ENCODE assay signal across 9 mouse cellular contexts in genomic region chr7:34718651-34719050, GRCm38 (mm10).
DNase-seq lines count a peak whose midpoint lies in the region; ATAC-seq and TF ChIP-seq lines count a peak whose summit lies in the region.
"Had no signal": no experiment of that assay in that cellular context is flagged by ENCODE, and none has a peak within 500 bp of the region (broad histone marks: within the 10 kb centered on the region; RNA-seq: fewer than 3 reads in every experiment).

No protein-coding gene starts in this region.

- no peak overlapping the region for H3K4me2 ChIP-seq in midbrain, postnatal 0 days (ENCODE audit: low read depth, low read length, poor library complexity, severe bottlenecking)
- H3K4me2 ChIP-seq in heart, embryonic 16.5 days (ENCODE audit: low read depth, low read length), result no peak overlapping the region
- H3K4me2 ChIP-seq: embryonic facial prominence, embryonic 12.5 days had no signal

- H3K36me3 ChIP-seq in midbrain, embryonic 10.5 days, result no peaks in the 10 kb centered on the region
- H3K36me3 ChIP-seq in midbrain, postnatal 0 days (ENCODE audit: insufficient read depth, low read length), result no peaks in the 10 kb centered on the region
- no peaks in the 10 kb centered on the region for H3K36me3 ChIP-seq in heart, embryonic 16.5 days (ENCODE audit: control insufficient read depth, insufficient read depth)
- H3K36me3 ChIP-seq: embryonic facial prominence, embryonic 12.5 days had no signal

- H3K4me3 ChIP-seq in midbrain, embryonic 10.5 days, result no peak overlapping the region
- H3K4me3 ChIP-seq in midbrain, postnatal 0 days (ENCODE audit: low read depth, low read length), result no peak overlapping the region
- H3K4me3 ChIP-seq in heart, embryonic 16.5 days (ENCODE audit: low read length), result no peak overlapping the region
- H3K4me3 ChIP-seq: embryonic facial prominence, embryonic 12.5 days had no signal

- no peaks in the 10 kb centered on the region for H3K9me3 ChIP-seq in midbrain, embryonic 10.5 days (replicated peaks)
- no peaks in the 10 kb centered on the region for H3K9me3 ChIP-seq in midbrain, postnatal 0 days (ENCODE audit: low read length)
- no peaks in the 10 kb centered on the region for H3K9me3 ChIP-seq in heart, embryonic 16.5 days (replicated peaks; ENCODE audit: control insufficient read depth, low read length)
- H3K9me3 ChIP-seq: embryonic facial prominence, embryonic 12.5 days had no signal

- peaks cover 64% of the 10 kb centered on the region for H3K4me1 ChIP-seq in midbrain, embryonic 10.5 days
- peaks cover 19% of the 10 kb centered on the region for H3K4me1 ChIP-seq in midbrain, postnatal 0 days (ENCODE audit: insufficient read depth, low read length)
- peaks cover 16% of the 10 kb centered on the region for H3K4me1 ChIP-seq in heart, embryonic 16.5 days (ENCODE audit: control insufficient read depth, insufficient read depth, low read length)

- no peak overlapping the region for H3K9ac ChIP-seq in midbrain, postnatal 0 days (replicated peaks; ENCODE audit: low read length, poor library complexity, severe bottlenecking)
- no peak overlapping the region for H3K9ac ChIP-seq in heart, embryonic 16.5 days (ENCODE audit: low read length)
- H3K9ac ChIP-seq: embryonic facial prominence, embryonic 12.5 days had no signal

- 0 out of 2 replicates have a peak overlapping the region, but pooled peaks have one; percentile 20 for H3K27ac ChIP-seq in midbrain, embryonic 10.5 days (replicated peaks)
- no peak overlapping the region for H3K27ac ChIP-seq in midbrain, postnatal 0 days (ENCODE audit: low read depth, low read length)
- no peak overlapping the region for H3K27ac ChIP-seq in heart, embryonic 16.5 days (ENCODE audit: low read length)
- H3K27ac ChIP-seq: embryonic facial prominence, embryonic 12.5 days had no signal

- peaks cover 9% of the 10 kb centered on the region for H3K27me3 ChIP-seq in midbrain, embryonic 10.5 days (ENCODE audit: low read depth, poor library complexity, severe bottlenecking)
- no peaks in the 10 kb centered on the region for H3K27me3 ChIP-seq in midbrain, postnatal 0 days (ENCODE audit: insufficient read depth, low read length)
- peaks cover 13% of the 10 kb centered on the region; the same call in 1 of the 2 replicates for H3K27me3 ChIP-seq in heart, embryonic 16.5 days (ENCODE audit: control insufficient read depth, insufficient read depth, low read length)

- WGBS in midbrain, embryonic 10.5 days, result 72% methylated on average over 9 of the region's 9 CpGs
- 48% methylated on average over 9 of the region's 9 CpGs for WGBS in midbrain, postnatal 0 days
- WGBS in heart, embryonic 16.5 days, result 44% methylated on average over 9 of the region's 9 CpGs

- TF ChIP-seq CTCF in midbrain, postnatal 0 days (IDR thresholded peaks at IDR 0.05), result no peak

- DNase-seq in adrenal gland, adult 8-10 months, result peak; percentile 9
- no peak for DNase-seq in adrenal gland, adult 18-20 months (ENCODE audit: low spot score in 2 of 2)
- DNase-seq in midbrain, embryonic 10.5 days (ENCODE audit: low spot score), result no peak
- DNase-seq in midbrain, postnatal 0 days (ENCODE audit: low spot score), result no peak
- DNase-seq in retina, embryonic 14.5 days (ENCODE audit: low spot score), result peak; percentile 44
- DNase-seq in frontal cortex, postnatal 36 days (ENCODE audit: low spot score in 2 of 2), result no peak
- DNase-seq in B cell, adult 2 months, result no peak

- ATAC-seq in midbrain, postnatal 0 days (ENCODE audit: low FRiP score), result no peak
- ATAC-seq in heart, embryonic 16.5 days (replicated peaks; ENCODE audit: extremely low read depth, insufficient read depth, low FRiP score), result peak; percentile 20; the same call in 1 of the 2 replicates

Comparison
In these comparisons a context has a peak if more than half of its experiments do, and no peak if none do; other contexts are left out.
1. DNase-seq: peak in adrenal gland, adult 8-10 months (single experiment) and retina, embryonic 14.5 days (single experiment); none in adrenal gland, adult 18-20 months (0 of 2), midbrain, embryonic 10.5 days (single experiment), midbrain, postnatal 0 days (single experiment), frontal cortex, postnatal 36 days (0 of 2) and B cell, adult 2 months (0 of 2).